Mouse (Mus musculus): ENCODE results near the gene Rapgefl1.

DNA sequence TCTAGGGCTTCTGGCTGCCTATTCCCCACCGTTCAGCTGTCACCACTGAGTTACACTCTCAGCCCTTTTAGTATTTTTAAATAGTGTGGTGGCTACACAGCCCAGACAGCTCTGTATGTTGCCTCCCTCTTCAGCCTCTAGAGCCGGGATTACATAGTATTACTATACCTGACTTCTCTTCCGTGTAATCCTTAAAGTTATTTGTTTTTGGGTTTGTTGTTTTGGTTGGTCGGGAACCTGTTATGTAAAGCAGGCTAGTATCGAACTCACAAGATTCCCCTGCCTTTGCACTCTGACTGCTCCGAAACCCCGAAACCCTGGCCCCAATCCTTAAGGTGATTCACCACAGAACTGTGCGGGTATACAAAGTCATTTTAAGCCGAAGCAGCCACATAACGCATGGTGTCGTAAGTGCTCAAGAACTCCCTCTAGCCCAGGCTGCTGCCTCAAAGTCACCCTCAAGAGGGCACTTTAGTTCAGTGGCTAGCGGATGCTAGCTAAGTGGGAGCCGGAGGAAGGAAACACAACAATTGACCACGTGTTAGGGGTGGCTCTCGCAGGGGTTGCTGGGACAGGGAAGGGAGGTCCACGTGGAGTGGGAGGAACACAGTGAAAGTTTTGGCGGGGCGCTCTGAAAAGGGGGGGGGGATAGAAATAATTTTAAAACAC lies 47.9 kb upstream of the Rapgefl1 start:
- TF ChIP-seq CTCF (IDR thresholded peaks at IDR 0.05; ENCODE audit: low read depth) (peak; percentile 88), EP300 (IDR thresholded peaks at IDR 0.05; ENCODE audit: low read depth) (peak; percentile 89)
